Mouse (Mus musculus) hematopoietic stem cell, adult 5-6 weeks (primary cell): Measurements from ENCODE around the gene Ccr3. TPM values are rescaled to one million over a fixed set of nuclear protein-coding genes. Genes with fewer than 3 reads are reported as not detected.
"Not testable (repeated sequence)": the region's sequence is repeated elsewhere in the genome, so short reads cannot be mapped to it uniquely, and the experiment has no call there.

ENCODE experiments used
- ATAC-seq, 2 experiments: fragments of 125-278 bp in 1 of 2; replicated peaks in 1 of 2; 2 replicates each; pipeline ENCODE4 v1.8.0; 2016 to 2017; ENCODE audit warnings: inconsistent platforms in 2 of 2, mild to moderate bottlenecking in 2 of 2, moderate number of reproducible peaks in 2 of 2, low read depth in 1 of 2, moderate TSS enrichment in 1 of 2; ENCODE audit not compliant: low FRiP score in 2 of 2, poor library complexity in 2 of 2, severe bottlenecking in 2 of 2, insufficient read depth in 1 of 2, low TSS enrichment in 1 of 2
- total RNA-seq: library from RNA; stranded (forward); fragments of 172-1452, 232-1000 nt; gene quantifications from 2 replicates; pipeline ENCODE4 v1.2.3, GENCODE M21; 2017

Ccr3 gene
- total RNA-seq: 0.35 and 1.8 TPM in 2 replicates

- no peak for ATAC-seq
Measured at GRCm38 (mm10) chr9:124021672-124022071, at the start of gene Ccr3. Ccr3 (plus strand) TSS chr9:124021972.

DNA sequence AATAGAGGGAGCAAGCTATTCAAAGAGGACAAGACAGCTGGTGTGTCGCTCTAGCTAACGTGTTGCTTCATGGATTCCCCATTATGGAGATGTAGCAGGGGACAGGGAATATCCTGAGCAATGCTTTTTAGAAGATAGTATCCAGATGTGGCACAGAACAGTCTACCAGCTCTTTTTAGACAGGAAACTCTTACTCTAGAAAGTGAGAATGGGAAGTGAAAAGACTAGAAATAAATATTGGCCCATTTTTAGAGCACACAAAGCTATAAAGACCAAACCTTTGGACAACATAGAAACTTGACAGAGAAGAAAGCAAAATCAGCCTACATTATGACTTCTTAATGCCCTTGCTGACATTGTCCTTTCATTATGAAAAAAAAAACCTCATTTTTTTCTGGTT is 46.1 kb upstream of the Ccr3 start:
- no peak for ATAC-seq

DNA sequence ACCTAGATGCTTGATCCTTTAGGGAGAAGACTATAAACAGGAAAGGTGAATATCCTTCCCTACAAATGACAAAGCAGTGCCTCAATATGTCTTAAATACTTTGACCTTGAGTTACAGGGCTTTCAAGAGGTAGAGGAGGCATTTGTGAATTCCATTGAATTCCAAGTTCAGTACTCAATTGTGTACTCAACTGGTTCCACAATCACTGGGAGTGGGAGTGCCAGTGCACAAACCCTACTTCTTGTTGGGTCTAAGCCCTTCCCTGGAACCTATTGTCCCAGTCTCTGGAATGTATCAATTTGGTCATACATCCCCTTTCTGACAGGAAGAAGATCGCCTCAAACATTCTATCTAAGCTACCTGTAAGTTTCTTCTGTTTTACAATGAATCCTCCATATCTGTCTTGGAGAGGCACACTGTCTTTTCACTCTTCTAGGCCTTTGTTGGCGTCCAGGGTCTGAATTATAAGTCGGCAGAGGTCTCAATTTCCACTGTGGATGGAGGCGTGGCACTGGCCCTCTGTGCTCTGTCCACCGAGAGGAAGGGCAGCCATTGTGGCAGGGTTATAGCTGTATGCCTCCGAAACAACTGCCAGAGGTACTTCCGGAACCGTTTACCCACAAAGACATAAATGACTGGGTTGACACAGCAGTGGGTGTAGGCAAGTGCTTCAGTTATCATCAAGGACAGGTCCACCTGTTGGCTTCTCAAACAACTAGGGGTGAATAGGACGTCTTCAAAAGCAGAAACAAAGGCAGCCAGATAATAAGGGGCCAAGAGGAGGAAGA is 44.7 kb upstream of the Ccr3 start:
- ATAC-seq: no peak

- no peak for ATAC-seq
Measured at GRCm38 (mm10) chr9:123978308-123978707, 43.5 kb upstream of the Ccr3 start, which contains the start of gene Ccr1l1. Ccr1l1 (minus strand) TSS chr9:123978408.

DNA sequence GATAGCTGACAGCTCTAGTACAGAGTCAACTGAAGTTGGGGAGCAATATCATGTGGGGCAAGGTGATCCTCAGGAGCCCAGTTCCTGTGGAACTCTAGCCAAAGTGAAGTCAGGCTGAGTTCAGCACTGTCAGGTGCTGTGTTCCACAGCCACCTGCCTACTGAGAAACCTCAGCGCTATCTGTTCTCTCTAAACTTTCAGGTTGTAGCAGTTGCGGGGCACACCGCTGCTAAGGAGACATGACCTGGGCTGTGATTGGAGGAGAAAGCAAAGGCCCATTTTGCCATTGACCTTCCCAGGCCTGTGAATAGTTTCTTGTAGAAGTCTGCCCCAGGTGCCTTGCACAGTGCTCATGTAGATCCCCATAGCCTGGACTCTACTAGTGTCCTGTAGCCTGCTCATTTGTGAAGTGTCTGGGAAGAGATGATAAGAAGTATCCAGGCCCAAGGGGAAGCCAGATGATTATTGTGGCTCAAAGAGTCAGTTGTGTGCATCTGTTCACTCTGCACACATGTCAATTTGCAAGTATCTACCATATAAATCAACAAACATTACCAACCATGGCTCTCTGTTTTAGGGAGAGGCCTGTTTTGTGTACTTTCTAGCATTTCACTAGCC is 40.8 kb upstream of the Ccr3 start:
- ATAC-seq: not testable (repeated sequence)

DNA sequence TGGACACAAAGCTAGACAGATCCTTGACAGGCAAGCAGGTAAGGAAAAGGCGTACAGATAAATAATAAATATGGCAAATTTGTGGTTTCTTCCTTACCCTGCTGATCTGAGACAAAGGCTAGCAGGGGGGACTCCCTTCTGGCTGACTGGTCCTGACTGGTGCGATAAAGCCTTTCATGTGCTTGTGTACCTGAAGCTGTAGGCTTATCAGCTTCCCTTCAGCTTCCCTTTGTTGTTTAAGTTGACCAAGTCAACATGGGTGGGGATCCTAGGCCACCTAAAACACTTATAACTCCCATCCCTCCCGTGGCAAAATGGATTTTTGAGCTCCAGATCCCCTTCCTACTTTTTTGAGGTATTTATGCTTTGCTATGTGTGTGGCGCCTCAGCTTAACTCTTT is 39.9 kb upstream of the Ccr3 start:
- ATAC-seq: no peak

GRCm38 (mm10) chr9:123982720-123983119 is 39.1 kb upstream of the Ccr3 start:
- ATAC-seq: no peak

DNA sequence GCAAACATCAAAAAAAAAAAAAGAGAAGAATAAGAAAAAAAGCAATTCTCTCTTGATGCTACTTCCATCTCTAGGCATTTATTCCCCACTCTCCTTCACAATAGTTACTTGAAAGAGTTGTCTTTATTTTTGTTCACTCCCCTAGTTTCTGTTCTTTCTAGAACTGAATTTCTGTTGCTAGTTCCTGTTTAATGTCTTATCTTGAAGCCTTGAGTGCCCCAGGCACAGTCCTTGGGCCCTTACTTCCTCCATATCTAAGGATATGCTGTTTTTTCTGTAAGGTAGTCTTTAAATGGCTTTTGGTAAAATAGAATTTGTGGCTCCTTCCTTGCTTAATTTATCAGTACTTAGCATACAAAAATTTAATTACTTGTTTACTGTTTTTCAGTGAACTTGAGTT is 36.8 kb upstream of the Ccr3 start:
- ATAC-seq: peak; percentile 59 to 65; a peak in 3 of 4 replicates

GRCm38 (mm10) chr9:123986217-123986616 is 35.6 kb upstream of the Ccr3 start:
- peak; percentile 86 to 90 for ATAC-seq

GRCm38 (mm10) chr9:123989671-123990070 is 32.1 kb upstream of the Ccr3 start:
- ATAC-seq: peak in 1 of 2 experiments; percentile 29; a peak in 1 of 4 replicates

GRCm38 (mm10) chr9:123991312-123991906 is 30.4 kb upstream of the Ccr3 start:
- ATAC-seq: peak; percentile 59 to 64; a peak in 3 of 4 replicates

- ATAC-seq: no peak; a peak in 1 of 4 replicates
Measured at GRCm38 (mm10) chr9:123997719-123998118, 24.1 kb upstream of the Ccr3 start.

DNA sequence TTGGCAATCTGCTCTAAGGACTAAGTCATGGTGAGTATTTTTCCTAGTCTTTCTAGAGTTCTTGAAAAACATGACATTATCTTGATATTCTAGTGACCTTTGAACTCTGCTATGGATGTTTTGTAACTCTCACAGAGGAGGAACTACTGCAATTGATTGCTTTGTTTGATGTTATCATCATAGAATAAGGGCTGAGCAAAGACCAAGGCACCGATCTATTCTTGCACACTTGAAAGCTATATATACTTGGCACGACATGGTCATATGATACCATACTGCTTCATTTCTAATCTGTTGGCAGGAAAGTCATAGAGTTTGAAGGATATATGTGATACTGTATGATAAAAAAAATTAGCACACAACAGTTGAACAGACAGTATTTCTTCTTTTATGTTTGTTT is 22.0 kb upstream of the Ccr3 start:
- no peak for ATAC-seq

DNA sequence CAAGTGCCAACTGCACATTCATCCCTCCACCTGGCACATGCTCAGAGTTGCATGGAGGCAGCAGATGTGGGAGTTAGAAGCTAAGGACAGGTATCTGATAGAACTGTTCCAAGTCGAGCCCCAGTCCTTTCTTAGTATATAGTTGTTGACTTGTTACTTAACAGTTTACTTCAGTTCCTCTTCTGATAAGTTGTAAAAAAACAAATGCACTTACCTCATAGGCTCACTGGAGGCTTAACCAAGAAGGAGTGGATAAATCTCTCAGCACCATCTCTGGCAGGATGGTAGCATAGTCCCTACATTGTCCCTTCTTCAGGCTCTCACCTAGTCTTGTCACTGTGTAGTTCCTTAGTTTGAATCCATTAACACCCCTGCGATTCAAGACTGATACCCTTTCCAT is 9.1 kb upstream of the Ccr3 start:
- no peak for ATAC-seq

GRCm38 (mm10) chr9:124013270-124013669 is 8.5 kb upstream of the Ccr3 start:
- no peak for ATAC-seq

DNA sequence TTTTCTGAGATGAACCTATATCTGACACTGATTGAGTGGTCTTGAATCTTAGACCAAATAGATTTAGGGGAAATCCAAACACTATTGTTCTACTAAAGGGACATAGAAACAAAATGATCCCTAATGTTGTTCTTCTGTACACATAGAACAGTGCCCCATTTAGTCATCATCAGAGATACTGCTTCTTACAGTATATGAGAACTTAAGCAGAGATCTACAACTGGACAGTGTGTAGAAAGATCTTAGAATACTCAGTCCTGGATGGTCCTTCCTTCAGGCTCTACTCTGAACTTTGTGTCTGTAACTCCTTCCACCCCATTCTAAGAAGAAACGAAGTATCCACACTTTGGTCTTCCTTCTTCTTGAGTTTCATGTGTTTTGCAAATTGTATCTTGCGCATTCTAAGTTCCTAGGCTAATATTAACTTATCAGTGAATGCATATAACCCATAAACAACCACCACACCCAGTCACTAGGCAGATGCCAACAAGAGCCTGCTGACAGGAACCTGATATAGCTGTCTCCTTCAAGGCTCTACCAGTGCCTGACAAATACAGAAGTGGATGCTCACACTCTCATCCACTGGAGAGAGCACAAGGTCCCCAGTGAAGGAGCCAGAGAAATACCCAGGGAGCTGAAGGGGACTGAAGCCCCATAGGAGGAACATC is 6.7 kb upstream of the Ccr3 start:
- no peak for ATAC-seq

- peak; percentile 44 to 57; a peak in 3 of 4 replicates for ATAC-seq
Measured at GRCm38 (mm10) chr9:124016048-124016447, 5.7 kb upstream of the Ccr3 start.

- ATAC-seq: peak; percentile 79 to 80
Measured at GRCm38 (mm10) chr9:124019887-124020286, 1.9 kb upstream of the Ccr3 start.
